Mouse (Mus musculus): ENCODE measurements around the gene Slc3a2. TPM values are rescaled to one million over a fixed set of nuclear protein-coding genes. Genes with fewer than 3 reads are reported as not detected.

Slc3a2 gene
- total and polyA plus RNA-seq, 2 experiments from 2014 or later = 155 to 235 TPM

GRCm38 (mm10) chr19:8741243-8741869 lies 18.2 kb upstream of the Slc3a2 start, which contains the start of gene Stx5a:
Gene Stx5a (plus strand): TSS chr19:8741413.
- peaks cover 33% of the 10 kb centered on the region for H3K36me3 ChIP-seq (ENCODE audit: insufficient read depth, low read length)
- WGBS = under 1% methylated on average over 36 of the region's 36 CpGs
- TF ChIP-seq CTCF (IDR thresholded peaks at IDR 0.05; ENCODE audit: low read depth) = peak; percentile 52

GRCm38 (mm10) chr19:8740603-8741002 lies 17.4 kb upstream of the Slc3a2 start, which contains the start of gene 1700092M07Rik:
Gene 1700092M07Rik (plus strand): TSS chr19:8740718.
- DNase-seq (ENCODE audit: low spot score) (no peak), ATAC-seq (no peak)
- 62% methylated on average over 14 of the region's 14 CpGs for WGBS
- no peaks in the 10 kb centered on the region for H3K27me3 ChIP-seq (ENCODE audit: insufficient read depth, low read length)
- peaks cover 30% of the 10 kb centered on the region for H3K36me3 ChIP-seq (ENCODE audit: insufficient read depth, low read length)
- H3K4me3 ChIP-seq (ENCODE audit: low read length) = peak within 1 kb of the TSS; percentile 60
- TF ChIP-seq CTCF (IDR thresholded peaks at IDR 0.05; ENCODE audit: low read depth) = no peak
- peak within 1 kb of the TSS; percentile 97 for H3K4me2 ChIP-seq (ENCODE audit: low read depth, low read length)
- peak within 1 kb of the TSS; percentile 95 for H3K27ac ChIP-seq
- H3K9me3 ChIP-seq (ENCODE audit: low read length) = no peaks in the 10 kb centered on the region
- H3K9ac ChIP-seq (replicated peaks; ENCODE audit: low read length) = peak within 1 kb of the TSS; percentile 79
- 0 out of 2 replicates have a peak, but pooled peaks cover 3% of the 10 kb centered on the region for H3K4me1 ChIP-seq (ENCODE audit: insufficient read depth, low read length)

More at GRCm38 (mm10) chr19:8741243-8741869, 18.2 kb upstream of the Slc3a2 start, which contains the start of gene Stx5a:
- peak within 1 kb of the TSS; percentile 60 for H3K4me3 ChIP-seq (ENCODE audit: low read length)
- ATAC-seq (peak; percentile 98), DNase-seq (ENCODE audit: low spot score) (peak; percentile 98)
- no peaks in the 10 kb centered on the region for H3K9me3 ChIP-seq (ENCODE audit: low read length)
- H3K27ac ChIP-seq = peak within 1 kb of the TSS; percentile 95
- H3K27me3 ChIP-seq (ENCODE audit: insufficient read depth, low read length) = no peaks in the 10 kb centered on the region
- peak within 1 kb of the TSS; percentile 79 for H3K9ac ChIP-seq (replicated peaks; ENCODE audit: low read length)
- 0 out of 2 replicates have a peak, but pooled peaks cover 3% of the 10 kb centered on the region for H3K4me1 ChIP-seq (ENCODE audit: insufficient read depth, low read length)
- H3K4me2 ChIP-seq (ENCODE audit: low read depth, low read length) = peak within 1 kb of the TSS; percentile 97

GRCm38 (mm10) chr19:8739646-8740045 lies 16.5 kb upstream of the Slc3a2 start:
- no peaks in the 10 kb centered on the region for H3K27me3 ChIP-seq (ENCODE audit: insufficient read depth, low read length)
- no peak overlapping the region for H3K4me2 ChIP-seq (ENCODE audit: low read depth, low read length)
- H3K4me1 ChIP-seq (ENCODE audit: insufficient read depth, low read length) = peaks cover 6% of the 10 kb centered on the region; the same call in 1 of the 2 replicates
- no peak overlapping the region for H3K27ac ChIP-seq
- 94% methylated on average over 6 of the region's 6 CpGs for WGBS
- no peaks in the 10 kb centered on the region for H3K9me3 ChIP-seq (ENCODE audit: low read length)
- H3K9ac ChIP-seq (replicated peaks; ENCODE audit: low read length) = no peak overlapping the region
- no peak for ATAC-seq
- H3K36me3 ChIP-seq (ENCODE audit: insufficient read depth, low read length) = peaks cover 25% of the 10 kb centered on the region
- TF ChIP-seq CTCF (IDR thresholded peaks at IDR 0.05; ENCODE audit: low read depth) = no peak
- no peak for DNase-seq (ENCODE audit: low spot score)
- H3K4me3 ChIP-seq (ENCODE audit: low read length) = no peak overlapping the region

GRCm38 (mm10) chr19:8738911-8739310 lies 15.7 kb upstream of the Slc3a2 start:
- no peak overlapping the region for H3K27ac ChIP-seq
- H3K9ac ChIP-seq (replicated peaks; ENCODE audit: low read length) = no peak overlapping the region
- WGBS = 87% methylated on average over 7 of the region's 7 CpGs
- no peak overlapping the region for H3K4me2 ChIP-seq (ENCODE audit: low read depth, low read length)
- no peaks in the 10 kb centered on the region for H3K9me3 ChIP-seq (ENCODE audit: low read length)
- ATAC-seq (no peak), DNase-seq (ENCODE audit: low spot score) (no peak)
- H3K4me1 ChIP-seq (ENCODE audit: insufficient read depth, low read length) = peaks cover 6% of the 10 kb centered on the region; the same call in 1 of the 2 replicates
- no peak overlapping the region for H3K4me3 ChIP-seq (ENCODE audit: low read length)
- TF ChIP-seq CTCF (IDR thresholded peaks at IDR 0.05; ENCODE audit: low read depth) = no peak
- peaks cover 25% of the 10 kb centered on the region for H3K36me3 ChIP-seq (ENCODE audit: insufficient read depth, low read length)
- no peaks in the 10 kb centered on the region for H3K27me3 ChIP-seq (ENCODE audit: insufficient read depth, low read length)

- peaks cover 3% of the 10 kb centered on the region; the same call in 1 of the 2 replicates for H3K4me1 ChIP-seq (ENCODE audit: insufficient read depth, low read length)
- DNase-seq (ENCODE audit: low spot score) (no peak), ATAC-seq (no peak; the same call in 1 of the 2 replicates)
- TF ChIP-seq CTCF (IDR thresholded peaks at IDR 0.05; ENCODE audit: low read depth) = no peak
- WGBS = 5% methylated on average over 11 of the region's 11 CpGs
- H3K27ac ChIP-seq = peak overlapping the region; percentile 71; the same call in 1 of the 2 replicates
- peaks cover 22% of the 10 kb centered on the region for H3K36me3 ChIP-seq (ENCODE audit: insufficient read depth, low read length)
- H3K4me3 ChIP-seq (ENCODE audit: low read length) = peak overlapping the region; percentile 91
- H3K27me3 ChIP-seq (ENCODE audit: insufficient read depth, low read length) = no peaks in the 10 kb centered on the region
- no peaks in the 10 kb centered on the region for H3K9me3 ChIP-seq (ENCODE audit: low read length)
- H3K4me2 ChIP-seq (ENCODE audit: low read depth, low read length) = peak overlapping the region; percentile 98
- H3K9ac ChIP-seq (replicated peaks; ENCODE audit: low read length) = peak overlapping the region; percentile 70
Measured at GRCm38 (mm10) chr19:8736160-8736467, 12.9 kb upstream of the Slc3a2 start.

- Histone ChIP-seq H3K36me3 (ENCODE audit: insufficient read depth, low read length) (peaks cover 22% of the 10 kb centered on the region), H3K4me3 (ENCODE audit: low read length) (peak within 1 kb of the TSS; percentile 91), H3K27me3 (ENCODE audit: insufficient read depth, low read length) (no peaks in the 10 kb centered on the region), H3K4me1 (ENCODE audit: insufficient read depth, low read length) (peaks cover 3% of the 10 kb centered on the region; the same call in 1 of the 2 replicates), H3K27ac (peak within 1 kb of the TSS; percentile 71), H3K9me3 (ENCODE audit: low read length) (no peaks in the 10 kb centered on the region), H3K4me2 (ENCODE audit: low read depth, low read length) (peak within 1 kb of the TSS; percentile 98), H3K9ac (replicated peaks; ENCODE audit: low read length) (peak within 1 kb of the TSS; percentile 70)
- TF ChIP-seq CTCF (IDR thresholded peaks at IDR 0.05; ENCODE audit: low read depth) = no peak
- WGBS = under 1% methylated on average over 32 of the region's 32 CpGs
- DNase-seq (ENCODE audit: low spot score) = peak; percentile 96
- ATAC-seq = peak; percentile 96
Measured at GRCm38 (mm10) chr19:8735389-8736159, 12.4 kb upstream of the Slc3a2 start, which contains the start of gene Wdr74. Gene Wdr74 (plus strand): TSS chr19:8735827.

Data from hindbrain, postnatal 0 days (tissue).